Mouse (Mus musculus): ENCODE measurements around the gene Fam102a.

The Fam102a gene

GRCm38 (mm10) chr2:32514335-32514734 lies 20.8 kb upstream of the Fam102a start:
- no peak for ATAC-seq (ENCODE audit: low TSS enrichment)

DNA sequence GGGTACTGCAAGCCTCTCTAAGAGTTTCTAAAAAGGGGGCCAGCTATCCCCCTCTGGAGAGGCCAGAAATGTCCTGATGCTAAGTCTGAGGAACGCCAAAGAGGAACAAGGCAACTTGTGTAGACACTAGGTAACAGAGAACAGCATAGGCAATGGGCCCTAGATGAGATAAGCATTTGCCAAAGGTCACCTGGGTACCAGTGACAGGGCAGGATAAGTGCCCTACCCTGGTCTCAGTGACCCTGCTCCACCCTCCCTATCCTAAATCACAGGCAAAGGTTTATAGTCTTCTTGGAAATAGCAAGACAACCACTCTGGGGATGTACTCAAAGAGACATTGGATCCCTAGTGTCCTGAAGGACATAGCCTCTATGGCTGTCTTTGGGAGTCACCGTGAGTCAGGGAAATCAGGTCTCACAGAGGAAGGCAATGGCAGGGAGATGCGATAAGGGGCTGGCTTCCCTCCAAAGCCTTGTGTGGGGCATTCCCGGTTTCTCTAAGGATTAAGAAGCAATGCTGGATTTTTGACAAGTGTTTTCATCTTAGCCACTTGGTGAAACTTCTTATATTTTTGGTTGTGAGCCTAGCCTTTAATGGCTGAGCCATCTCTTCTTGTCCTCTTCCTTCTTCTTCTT lies 17.8 kb upstream of the Fam102a start:
- no peak for ATAC-seq (ENCODE audit: low TSS enrichment)

DNA sequence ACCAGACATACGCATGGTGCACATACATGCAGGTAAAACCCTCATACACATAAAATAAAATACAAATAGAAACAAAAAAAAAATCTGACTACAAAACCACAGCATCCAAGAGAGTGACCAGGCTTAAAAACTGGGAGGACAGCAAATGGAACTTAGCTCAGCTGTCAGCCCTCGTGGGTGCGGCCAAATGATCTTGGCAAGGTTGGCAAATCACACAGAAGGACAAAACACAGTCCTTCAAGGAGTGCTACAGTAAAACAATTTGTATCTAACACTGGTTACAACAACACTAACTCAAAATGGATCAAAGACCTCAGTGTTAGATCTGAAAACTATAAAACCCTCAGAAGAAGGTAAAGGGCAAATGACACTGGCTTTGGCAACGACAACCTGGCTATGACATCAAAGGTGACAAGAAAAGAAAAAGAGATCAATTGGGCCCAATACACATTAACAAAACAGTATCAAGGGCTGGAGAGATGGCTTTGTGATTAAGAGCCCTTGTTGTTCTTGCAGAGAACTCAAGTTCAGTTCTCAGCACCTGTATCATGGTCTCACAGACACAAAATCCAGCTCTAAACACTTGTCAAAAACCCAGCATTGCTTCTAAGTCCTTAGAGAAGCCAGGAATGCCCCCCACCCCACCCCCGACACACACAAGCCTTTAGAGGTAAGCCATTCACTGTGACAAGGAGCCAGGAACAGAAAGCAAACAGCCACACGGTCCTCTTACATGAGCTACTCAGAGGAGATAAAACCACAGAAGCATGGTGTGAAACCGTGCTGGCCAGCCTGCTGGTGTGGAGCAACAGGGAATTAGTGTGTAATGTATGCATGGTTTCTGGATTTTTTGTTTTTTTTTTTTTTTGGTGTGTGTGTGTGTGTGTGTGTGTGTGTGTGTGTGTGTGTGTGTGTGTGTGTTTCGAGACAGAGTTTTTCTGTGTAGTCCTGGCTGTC lies 14.8 kb upstream of the Fam102a start:
- ATAC-seq (ENCODE audit: low TSS enrichment): no peak

DNA sequence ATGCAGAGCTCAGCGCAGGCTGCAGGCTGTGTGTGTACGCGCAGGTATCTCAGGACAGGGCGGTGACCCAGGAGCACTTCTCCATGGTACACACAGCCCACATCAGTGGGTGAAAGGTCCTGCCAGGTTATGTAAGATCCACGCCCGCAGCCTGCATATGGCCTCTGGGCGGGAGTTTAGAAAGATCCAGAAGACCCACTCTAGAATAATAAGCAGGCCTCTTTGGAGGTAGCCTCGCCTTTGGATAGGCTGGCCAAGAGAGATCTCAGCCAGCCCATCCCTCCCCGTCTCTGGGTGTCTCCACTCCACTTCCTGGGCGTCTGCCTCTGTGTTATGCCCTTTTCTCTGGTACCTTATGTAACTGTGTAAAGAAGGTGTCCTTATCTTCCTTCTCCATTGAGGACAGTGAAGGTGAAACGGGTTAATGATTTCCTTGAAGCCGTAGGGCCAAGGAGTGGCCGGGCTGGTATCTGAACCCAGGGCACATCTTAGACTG lies 10.5 kb upstream of the Fam102a start:
- no peak for ATAC-seq (ENCODE audit: low TSS enrichment)

DNA sequence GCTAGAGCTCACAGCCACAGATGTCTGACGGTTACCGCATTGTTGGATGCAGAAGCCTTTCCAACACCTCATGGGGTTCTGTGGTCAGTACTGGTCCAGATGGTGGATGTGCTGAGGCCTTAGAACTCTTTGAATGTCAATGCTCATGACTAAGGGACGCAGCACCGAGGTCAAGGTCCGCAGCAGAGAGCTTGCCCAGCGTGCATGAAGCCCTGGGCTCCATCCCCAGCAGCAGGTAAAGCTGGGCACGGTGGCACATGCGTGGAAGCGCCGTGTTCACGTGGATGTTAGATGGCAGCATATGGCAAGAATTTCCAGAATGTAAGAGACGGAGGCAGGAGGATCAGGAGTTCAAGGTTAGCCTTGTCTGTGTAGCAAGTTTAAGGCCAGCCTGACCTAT lies 9.3 kb upstream of the Fam102a start:
- ATAC-seq (ENCODE audit: low TSS enrichment): no peak

DNA sequence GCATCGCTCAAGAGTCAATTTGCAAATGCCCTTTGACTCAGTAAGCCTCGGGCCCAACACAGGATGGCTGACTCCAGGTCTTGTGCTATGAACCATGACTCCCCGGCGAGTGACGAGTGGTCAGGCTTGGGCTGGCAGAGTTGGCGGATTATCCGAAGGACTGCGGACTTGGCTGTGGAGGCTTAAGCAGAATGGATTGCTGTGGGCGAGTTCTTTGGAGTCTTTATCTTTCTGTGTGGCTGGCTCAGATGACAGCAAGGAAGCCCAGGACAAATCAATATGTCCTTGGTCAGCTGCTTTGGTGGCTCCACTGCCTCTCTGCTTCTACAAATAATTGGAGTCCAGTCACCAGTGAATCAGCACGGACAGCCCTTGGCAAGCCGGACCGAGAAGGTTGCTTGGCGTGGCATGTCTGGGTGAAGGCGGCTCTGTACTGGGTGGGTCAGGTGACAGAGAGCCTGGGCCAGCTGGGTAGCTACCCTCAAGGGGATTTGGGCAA lies 7.6 kb upstream of the Fam102a start:
- ATAC-seq (ENCODE audit: low TSS enrichment): 0 out of 2 replicates have a peak, but pooled peaks have one; percentile 13

GRCm38 (mm10) chr2:32528326-32528725 lies 6.8 kb upstream of the Fam102a start:
- no peak for ATAC-seq (ENCODE audit: low TSS enrichment)

GRCm38 (mm10) chr2:32530479-32530878 lies 4.7 kb upstream of the Fam102a start:
- no peak for ATAC-seq (ENCODE audit: low TSS enrichment)

DNA sequence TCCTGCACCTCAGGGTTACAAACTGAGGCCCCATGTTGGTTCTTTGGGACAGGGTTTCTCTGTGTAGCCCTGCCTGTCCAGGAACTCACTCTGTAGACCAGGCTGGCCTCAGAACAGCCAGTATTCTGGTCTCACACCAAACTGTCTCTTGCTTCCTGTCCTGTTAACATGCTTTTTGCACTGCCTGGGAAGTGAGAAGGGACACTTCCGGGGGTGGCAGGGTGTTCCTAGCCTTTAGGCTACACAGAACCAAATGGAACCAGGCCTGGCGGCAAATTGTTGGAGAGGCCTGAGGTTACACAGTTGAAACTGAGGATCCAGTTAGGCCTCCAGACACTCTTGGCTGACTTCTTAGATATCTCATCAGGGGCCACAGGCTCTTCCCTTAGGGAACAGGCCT lies 2.0 kb upstream of the Fam102a start:
- no peak for ATAC-seq (ENCODE audit: low TSS enrichment)

GRCm38 (mm10) chr2:32534061-32534732 lies 935 bp upstream of the Fam102a start:
- ATAC-seq (ENCODE audit: low TSS enrichment): no peak

- ATAC-seq (ENCODE audit: low TSS enrichment): peak; percentile 7; the same call in 1 of the 2 replicates
These were observed 414 bp downstream of the Fam102a start for GRCm38 (mm10) chr2:32535501-32535991.

DNA sequence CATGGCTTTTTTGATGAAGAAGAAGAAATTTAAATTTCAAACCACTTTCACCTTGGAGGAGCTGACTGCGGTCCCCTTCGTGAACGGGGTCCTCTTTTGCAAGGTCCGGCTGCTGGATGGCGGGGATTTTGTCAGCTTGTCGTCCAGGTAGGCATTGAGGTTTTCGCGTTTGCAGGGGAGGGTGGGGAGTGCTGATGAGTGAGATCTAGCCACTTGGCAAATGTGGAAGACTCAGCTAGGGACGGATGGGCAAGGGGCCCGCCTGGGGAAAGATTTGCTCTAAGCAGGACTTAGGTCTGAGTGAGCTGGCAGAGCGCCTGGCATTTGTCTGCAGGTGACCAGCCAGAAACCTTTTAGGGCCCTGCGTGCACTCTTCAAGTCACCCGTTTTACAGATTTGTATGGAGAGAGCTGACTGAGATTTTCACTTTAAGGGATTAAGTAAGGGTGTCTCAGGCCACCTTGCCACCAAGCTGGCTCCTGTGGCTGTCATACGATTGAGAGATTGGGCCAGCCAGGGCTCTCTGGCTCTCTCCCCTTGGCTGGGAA lies 1.0 kb downstream of the Fam102a start:
- no peak; the same call in 1 of the 2 replicates for ATAC-seq (ENCODE audit: low TSS enrichment)

- peak; percentile 18; the same call in 1 of the 2 replicates for ATAC-seq (ENCODE audit: low TSS enrichment)
These were observed 1.7 kb downstream of the Fam102a start for GRCm38 (mm10) chr2:32536634-32537359.

GRCm38 (mm10) chr2:32537360-32537905 lies 2.3 kb downstream of the Fam102a start:
- ATAC-seq (ENCODE audit: low TSS enrichment): no peak

GRCm38 (mm10) chr2:32537941-32538340 lies 2.8 kb downstream of the Fam102a start:
- ATAC-seq (ENCODE audit: low TSS enrichment): no peak

GRCm38 (mm10) chr2:32538461-32538860 lies 3.3 kb downstream of the Fam102a start:
- no peak for ATAC-seq (ENCODE audit: low TSS enrichment)

DNA sequence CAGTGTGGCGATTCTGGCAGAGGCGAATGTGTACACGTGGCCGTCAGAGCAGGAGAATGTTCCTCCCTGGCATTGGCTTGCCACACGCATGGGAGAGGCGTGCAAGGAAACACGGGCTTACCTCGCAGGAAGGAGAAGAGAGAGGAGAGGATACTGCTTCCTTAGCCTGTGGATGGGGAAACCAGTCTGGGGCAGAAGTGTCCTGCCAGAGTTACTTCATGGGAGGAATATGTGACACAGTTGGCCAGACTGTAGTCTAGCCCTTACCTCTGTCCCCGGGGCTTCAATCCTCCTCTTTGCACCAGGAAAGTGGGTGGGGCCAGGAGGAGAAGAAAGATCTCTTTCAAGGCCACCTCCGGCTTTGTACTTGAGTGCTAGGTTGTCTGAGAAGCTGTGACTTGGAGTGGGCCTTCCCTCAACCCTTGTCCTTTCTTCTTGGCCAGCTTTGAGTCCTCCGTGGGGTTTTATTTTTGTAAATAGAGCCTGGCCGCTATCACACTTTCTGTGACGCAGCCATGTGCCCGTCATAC lies 4.4 kb downstream of the Fam102a start:
- ATAC-seq (ENCODE audit: low TSS enrichment): no peak

- ATAC-seq (ENCODE audit: low TSS enrichment): no peak
These were observed 6.3 kb downstream of the Fam102a start for GRCm38 (mm10) chr2:32541333-32541908.

- no peak for ATAC-seq (ENCODE audit: low TSS enrichment)
These were observed 6.9 kb downstream of the Fam102a start for GRCm38 (mm10) chr2:32541986-32542573.
